Mouse (Mus musculus): ENCODE results near the gene Cacna2d1. TPM values are rescaled to one million over a fixed set of nuclear protein-coding genes. Genes with fewer than 3 reads are reported as not detected.
A peak's percentile ranks its signal among the peaks of the same experiment; 100 is the strongest.

Gene Cacna2d1
- polyA plus RNA-seq, 2 experiments, result 25.0 to 26.0 TPM

DNA sequence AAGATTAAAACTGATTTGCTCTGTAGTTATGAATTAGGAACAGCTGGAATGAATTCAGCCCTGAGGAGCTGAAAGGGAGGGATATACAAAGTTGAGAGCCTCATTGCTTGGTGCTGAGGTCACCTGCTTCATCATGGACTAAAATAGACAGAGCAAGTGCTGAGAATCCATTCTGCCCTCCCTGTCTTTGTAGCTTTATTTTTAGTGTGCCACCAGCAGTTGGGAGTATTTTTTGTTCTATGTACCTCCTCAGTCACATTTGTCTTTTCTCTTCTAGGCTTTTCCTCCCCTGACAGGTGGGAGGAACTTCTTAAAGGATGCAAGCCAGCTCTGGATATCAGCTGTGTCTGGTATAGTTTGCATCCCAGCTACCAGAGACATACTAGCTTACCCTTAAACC is 32.4 kb downstream of the Cacna2d1 start:
- peak; percentile 55; the same call in 1 of the 2 replicates for ATAC-seq (ENCODE audit: low FRiP score, low read depth)
- TF ChIP-seq POLR2A (IDR thresholded peaks at IDR 0.05; ENCODE audit: borderline replicate concordance, extremely low read depth, insufficient read depth, insufficient read length), result no peak
- no peaks in the 10 kb centered on the region for H3K4me1 ChIP-seq (ENCODE audit: control insufficient read depth, insufficient read depth, low read length)
- no peaks in the 10 kb centered on the region for H3K9me3 ChIP-seq (ENCODE audit: control insufficient read depth, low read length)
- H3K27ac ChIP-seq (replicated peaks; ENCODE audit: low read depth, low read length), result no peak overlapping the region
- no peak overlapping the region for H3K4me2 ChIP-seq (replicated peaks; ENCODE audit: low read depth, low read length, severe bottlenecking)
- H3K4me3 ChIP-seq (replicated peaks; ENCODE audit: low read length), result no peak overlapping the region
- H3K36me3 ChIP-seq (ENCODE audit: control insufficient read depth, insufficient read depth, low read length), result no peaks in the 10 kb centered on the region
- no peak for DNase-seq (ENCODE audit: low spot score)
- H3K27me3 ChIP-seq (ENCODE audit: control insufficient read depth, insufficient read depth, low read length), result no peaks in the 10 kb centered on the region
- no peak overlapping the region for H3K9ac ChIP-seq (ENCODE audit: low read depth, low read length, severe bottlenecking)

GRCm38 (mm10) chr5:15971821-15972220 is 37.3 kb downstream of the Cacna2d1 start:
- H3K27me3 ChIP-seq (ENCODE audit: control insufficient read depth, insufficient read depth, low read length), result no peaks in the 10 kb centered on the region
- H3K4me1 ChIP-seq (ENCODE audit: control insufficient read depth, insufficient read depth, low read length), result no peaks in the 10 kb centered on the region
- ATAC-seq (ENCODE audit: low FRiP score, low read depth) (peak; percentile 69; the same call in 1 of the 2 replicates), DNase-seq (ENCODE audit: low spot score) (peak; percentile 53)
- WGBS, result 79% methylated on average over 4 of the region's 4 CpGs
- no peak overlapping the region for H3K4me3 ChIP-seq (replicated peaks; ENCODE audit: low read length)
- no peak overlapping the region for H3K9ac ChIP-seq (ENCODE audit: low read depth, low read length, severe bottlenecking)
- no peaks in the 10 kb centered on the region for H3K9me3 ChIP-seq (ENCODE audit: control insufficient read depth, low read length)
- no peaks in the 10 kb centered on the region for H3K36me3 ChIP-seq (ENCODE audit: control insufficient read depth, insufficient read depth, low read length)
- no peak overlapping the region for H3K4me2 ChIP-seq (replicated peaks; ENCODE audit: low read depth, low read length, severe bottlenecking)
- no peak overlapping the region for H3K27ac ChIP-seq (replicated peaks; ENCODE audit: low read depth, low read length)
- TF ChIP-seq POLR2A (IDR thresholded peaks at IDR 0.05; ENCODE audit: borderline replicate concordance, extremely low read depth, insufficient read depth, insufficient read length), result no peak

DNA sequence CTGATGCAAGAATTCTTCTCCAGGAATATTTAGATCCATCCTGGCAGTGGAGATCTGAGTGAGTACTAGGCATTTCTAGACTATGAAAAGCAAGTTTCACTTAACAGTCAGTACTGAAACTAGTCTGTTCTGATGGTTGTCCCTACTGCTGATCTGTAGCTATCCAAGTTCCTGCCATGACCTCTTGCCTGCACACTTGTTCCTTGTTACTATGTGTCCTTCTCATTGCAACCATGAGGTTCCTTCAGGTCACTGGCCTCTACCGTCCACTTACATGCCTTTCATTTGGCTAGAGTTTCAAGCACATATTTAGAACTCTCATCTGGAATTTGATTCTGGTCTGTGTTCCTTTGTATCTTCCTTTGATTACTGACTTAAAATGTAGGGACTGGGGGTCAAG is 37.9 kb downstream of the Cacna2d1 start:
- no peak overlapping the region for H3K27ac ChIP-seq (replicated peaks; ENCODE audit: low read depth, low read length)
- no peaks in the 10 kb centered on the region for H3K9me3 ChIP-seq (ENCODE audit: control insufficient read depth, low read length)
- DNase-seq (ENCODE audit: low spot score) (no peak), ATAC-seq (ENCODE audit: low FRiP score, low read depth) (no peak)
- H3K36me3 ChIP-seq (ENCODE audit: control insufficient read depth, insufficient read depth, low read length), result no peaks in the 10 kb centered on the region
- WGBS, result 68% methylated on average over 1 of the region's 1 CpGs
- no peaks in the 10 kb centered on the region for H3K4me1 ChIP-seq (ENCODE audit: control insufficient read depth, insufficient read depth, low read length)
- no peak overlapping the region for H3K4me2 ChIP-seq (replicated peaks; ENCODE audit: low read depth, low read length, severe bottlenecking)
- H3K9ac ChIP-seq (ENCODE audit: low read depth, low read length, severe bottlenecking), result no peak overlapping the region
- no peaks in the 10 kb centered on the region for H3K27me3 ChIP-seq (ENCODE audit: control insufficient read depth, insufficient read depth, low read length)
- H3K4me3 ChIP-seq (replicated peaks; ENCODE audit: low read length), result no peak overlapping the region
- TF ChIP-seq POLR2A (IDR thresholded peaks at IDR 0.05; ENCODE audit: borderline replicate concordance, extremely low read depth, insufficient read depth, insufficient read length), result no peak

GRCm38 (mm10) chr5:15974652-15975051 is 40.2 kb downstream of the Cacna2d1 start:
- no peak overlapping the region for H3K9ac ChIP-seq (ENCODE audit: low read depth, low read length, severe bottlenecking)
- no peak for ATAC-seq (ENCODE audit: low FRiP score, low read depth)
- H3K27ac ChIP-seq (replicated peaks; ENCODE audit: low read depth, low read length), result no peak overlapping the region
- no peak overlapping the region for H3K4me2 ChIP-seq (replicated peaks; ENCODE audit: low read depth, low read length, severe bottlenecking)
- no peak overlapping the region for H3K4me3 ChIP-seq (replicated peaks; ENCODE audit: low read length)
- DNase-seq (ENCODE audit: low spot score), result no peak
- H3K36me3 ChIP-seq (ENCODE audit: control insufficient read depth, insufficient read depth, low read length), result no peaks in the 10 kb centered on the region
- no peaks in the 10 kb centered on the region for H3K27me3 ChIP-seq (ENCODE audit: control insufficient read depth, insufficient read depth, low read length)
- no peaks in the 10 kb centered on the region for H3K9me3 ChIP-seq (ENCODE audit: control insufficient read depth, low read length)
- no peak for TF ChIP-seq POLR2A (IDR thresholded peaks at IDR 0.05; ENCODE audit: borderline replicate concordance, extremely low read depth, insufficient read depth, insufficient read length)
- H3K4me1 ChIP-seq (ENCODE audit: control insufficient read depth, insufficient read depth, low read length), result no peaks in the 10 kb centered on the region

GRCm38 (mm10) chr5:15979225-15979624 is 44.7 kb downstream of the Cacna2d1 start:
- Histone ChIP-seq H3K27ac (replicated peaks; ENCODE audit: low read depth, low read length) (no peak overlapping the region), H3K4me3 (replicated peaks; ENCODE audit: low read length) (no peak overlapping the region), H3K9me3 (ENCODE audit: control insufficient read depth, low read length) (no peaks in the 10 kb centered on the region), H3K4me2 (replicated peaks; ENCODE audit: low read depth, low read length, severe bottlenecking) (no peak overlapping the region), H3K36me3 (ENCODE audit: control insufficient read depth, insufficient read depth, low read length) (no peaks in the 10 kb centered on the region), H3K9ac (ENCODE audit: low read depth, low read length, severe bottlenecking) (no peak overlapping the region), H3K27me3 (ENCODE audit: control insufficient read depth, insufficient read depth, low read length) (no peaks in the 10 kb centered on the region), H3K4me1 (ENCODE audit: control insufficient read depth, insufficient read depth, low read length) (peaks cover 8% of the 10 kb centered on the region; the same call in 1 of the 2 replicates)
- TF ChIP-seq POLR2A (IDR thresholded peaks at IDR 0.05; ENCODE audit: borderline replicate concordance, extremely low read depth, insufficient read depth, insufficient read length), result no peak
- ATAC-seq (ENCODE audit: low FRiP score, low read depth) (no peak), DNase-seq (ENCODE audit: low spot score) (no peak)
- WGBS, result 76% methylated on average over 2 of the region's 2 CpGs

DNA sequence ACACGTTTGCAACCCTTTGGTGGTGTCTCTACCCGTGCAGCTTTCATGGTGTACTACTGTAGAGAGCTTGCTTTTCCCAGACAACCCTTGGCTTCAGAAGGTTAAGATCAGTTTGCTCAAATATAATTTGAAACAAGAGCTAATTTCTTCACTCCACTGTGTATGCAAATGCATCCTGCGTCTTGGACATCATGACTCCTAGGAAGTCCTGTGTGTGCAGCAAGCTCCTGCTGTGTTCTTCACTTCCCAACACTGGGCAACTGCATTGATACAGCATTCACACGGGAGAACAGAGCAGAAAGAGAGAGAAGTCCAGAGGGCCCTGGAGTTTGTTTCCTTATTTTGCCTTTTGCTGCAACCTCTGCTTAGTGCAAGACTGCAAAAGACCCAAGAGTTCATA is 48.1 kb downstream of the Cacna2d1 start:
- no peak overlapping the region for H3K4me2 ChIP-seq (replicated peaks; ENCODE audit: low read depth, low read length, severe bottlenecking)
- no peak for DNase-seq (ENCODE audit: low spot score)
- no peaks in the 10 kb centered on the region for H3K36me3 ChIP-seq (ENCODE audit: control insufficient read depth, insufficient read depth, low read length)
- no peaks in the 10 kb centered on the region for H3K27me3 ChIP-seq (ENCODE audit: control insufficient read depth, insufficient read depth, low read length)
- H3K9ac ChIP-seq (ENCODE audit: low read depth, low read length, severe bottlenecking), result no peak overlapping the region
- H3K4me1 ChIP-seq (ENCODE audit: control insufficient read depth, insufficient read depth, low read length), result peaks cover 8% of the 10 kb centered on the region; the same call in 1 of the 2 replicates
- H3K9me3 ChIP-seq (ENCODE audit: control insufficient read depth, low read length), result no peaks in the 10 kb centered on the region
- no peak for TF ChIP-seq POLR2A (IDR thresholded peaks at IDR 0.05; ENCODE audit: borderline replicate concordance, extremely low read depth, insufficient read depth, insufficient read length)
- 40% methylated on average over 4 of the region's 4 CpGs for WGBS
- no peak overlapping the region for H3K27ac ChIP-seq (replicated peaks; ENCODE audit: low read depth, low read length)
- ATAC-seq (ENCODE audit: low FRiP score, low read depth), result no peak
- no peak overlapping the region for H3K4me3 ChIP-seq (replicated peaks; ENCODE audit: low read length)

Data from limb, embryonic 14.5 days (tissue).